Mouse (Mus musculus) MEL (cell line): Measurements from ENCODE around the gene 9430038I01Rik.

Source experiments
- CTCF ChIP-seq, 3 experiments: IDR thresholded peaks in 2 of 3; conservative IDR thresholded peaks in 1 of 3; 2 replicates each; pipeline ENCODE4 v1.5.1; 2011 to 2012; ENCODE audit warnings: low read length in 3 of 3, low read depth in 2 of 3, mild to moderate bottlenecking in 2 of 3, improper control_type of control experiment in 1 of 3, inconsistent platforms in 1 of 3, mixed read lengths in 1 of 3, moderate library complexity in 1 of 3; ENCODE audit not compliant: control insufficient read depth in 1 of 3, insufficient read depth in 1 of 3, poor library complexity in 1 of 3, severe bottlenecking in 1 of 3
- E2F4 ChIP-seq: IDR thresholded peaks from 2 replicates; pipeline ENCODE4 v1.6.1; 2011; ENCODE audit warnings: low read depth, low read length, improper control_type of control experiment, borderline replicate concordance
- EP300 ChIP-seq, 2 experiments: IDR thresholded peaks; 2 replicates each; pipeline ENCODE4 v1.6.1; 2011; ENCODE audit warnings: improper control_type of control experiment in 2 of 2, low read length in 2 of 2, low read depth in 1 of 2, mild to moderate bottlenecking in 1 of 2
- MYC ChIP-seq: IDR thresholded peaks from 2 replicates; pipeline ENCODE4 v1.6.1; 2011; ENCODE audit warnings: low read depth, mild to moderate bottlenecking, low read length, improper control_type of control experiment, moderate library complexity
- POLR2A ChIP-seq, 2 experiments: IDR thresholded peaks; 2 replicates each; pipeline ENCODE4 v1.6.1; 2011 to 2012; ENCODE audit warnings: low read length in 2 of 2, mild to moderate bottlenecking in 2 of 2, control low read depth in 1 of 2, improper control_type of control experiment in 1 of 2, low read depth in 1 of 2, moderate library complexity in 1 of 2; ENCODE audit not compliant: control insufficient read depth in 1 of 2, insufficient read depth in 1 of 2, poor library complexity in 1 of 2
- SMC3 ChIP-seq: IDR thresholded peaks from 2 replicates; pipeline ENCODE4 v1.6.1; 2011; ENCODE audit warnings: low read depth, low read length, improper control_type of control experiment
- USF1 ChIP-seq: IDR thresholded peaks from 2 replicates; pipeline ENCODE4 v1.6.1; 2014; ENCODE audit warnings: low read depth, mild to moderate bottlenecking, inconsistent platforms, low read length, improper control_type of control experiment, moderate library complexity
- ZMIZ1 ChIP-seq: IDR thresholded peaks from 2 replicates; pipeline ENCODE4 v1.6.1; 2012; ENCODE audit warnings: low read depth, mild to moderate bottlenecking, inconsistent platforms, low read length, improper control_type of control experiment, moderate library complexity

DNA sequence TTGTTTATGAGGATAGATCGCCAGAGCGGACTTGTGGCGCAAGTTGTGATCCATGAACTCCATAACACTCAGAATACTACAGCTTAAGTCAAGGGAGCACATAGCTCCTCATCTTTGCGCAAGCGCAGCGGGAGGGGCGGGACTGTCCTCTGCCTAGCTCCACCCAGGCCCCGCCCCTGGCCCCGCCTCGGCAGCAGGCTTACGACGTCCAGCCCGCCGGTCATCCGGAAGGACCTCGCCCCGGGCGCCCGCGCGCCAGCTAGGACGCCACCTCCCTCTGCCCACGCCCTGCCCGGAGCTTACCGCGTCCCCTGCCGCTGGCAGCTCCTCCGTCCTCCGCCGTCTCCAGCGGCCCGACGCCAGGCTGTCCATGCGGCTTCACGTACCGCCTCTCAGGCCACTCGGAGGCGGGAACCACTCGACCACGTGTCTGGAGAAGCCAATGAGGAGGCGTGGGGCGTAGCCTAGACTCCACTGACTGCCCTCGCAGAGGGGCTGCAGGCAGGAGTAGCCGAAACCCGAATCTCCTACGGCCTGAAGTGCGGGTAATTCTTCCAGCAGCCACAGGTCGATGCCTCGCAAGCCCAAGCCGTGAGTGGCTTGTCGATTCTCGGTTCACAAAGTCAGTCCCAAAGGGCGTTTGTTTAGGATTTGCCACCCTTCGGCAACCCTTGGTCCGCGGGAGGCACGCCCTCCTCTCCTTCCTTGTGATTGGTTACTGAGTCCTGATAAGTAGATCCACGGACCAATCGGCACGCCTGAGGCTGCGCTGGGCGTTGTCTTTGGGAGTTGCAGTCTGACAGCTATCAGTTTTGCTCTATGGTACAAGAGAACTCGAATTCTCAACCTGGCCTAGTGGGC lies at the start of gene 9430038I01Rik:
- peak; percentile 29; the same call in 1 of the 2 replicates for TF ChIP-seq E2F4
- no peak for TF ChIP-seq ZMIZ1
- no peak for TF ChIP-seq EP300 (IDR thresholded peaks at IDR 0.05; ENCODE audit: low read depth in 1 of 2, low read length in 2 of 2)
- peak; percentile 95 for TF ChIP-seq USF1
- TF ChIP-seq CTCF (IDR thresholded peaks at IDR 0.05 in 2 of 3, conservative IDR thresholded peaks at IDR 0.05 in 1 of 3; ENCODE audit: control insufficient read depth in 1 of 3, insufficient read depth in 1 of 3, low read depth in 2 of 3, low read length in 3 of 3, poor library complexity in 1 of 3, severe bottlenecking in 1 of 3) = no peak
- TF ChIP-seq SMC3 = no peak
- TF ChIP-seq POLR2A (IDR thresholded peaks at IDR 0.05; ENCODE audit: control insufficient read depth in 1 of 2, insufficient read depth in 1 of 2, low read depth in 1 of 2, low read length in 2 of 2, poor library complexity in 1 of 2) = peak in 1 of 2 experiments; percentile 56; a peak in 2 of 4 replicates
- no peak for TF ChIP-seq MYC
